Mouse (Mus musculus) neural tube, embryonic 11.5 days (tissue): ENCODE measurements around the gene Gzmc. TPM values are rescaled to one million over a fixed set of nuclear protein-coding genes. Genes with fewer than 3 reads are reported as not detected.
"Not testable (repeated sequence)": the region's sequence is repeated elsewhere in the genome, so short reads cannot be mapped to it uniquely, and the experiment has no call there.

Experiments used
- ATAC-seq: fragments of 200-750 bp; cut with Nextera tagmentation; 2 replicates; pipeline ENCODE4 v1.8.0; 2017; ENCODE audit warnings: moderate number of reproducible peaks, mild to moderate bottlenecking, moderate TSS enrichment, moderate library complexity; ENCODE audit not compliant: insufficient read depth, low FRiP score, low TSS enrichment
- DNase-seq: peaks from one replicate; pipeline ENCODE4 v3.0.0-alpha.2; 2015; ENCODE audit warnings: low spot score
- H3K27ac ChIP-seq: fragments of 300-500 bp; sonication (generic); 2 replicates; pipeline ENCODE4 v1.5.1; 2014; ENCODE audit warnings: low read depth, mild to moderate bottlenecking, low read length
- H3K27me3 ChIP-seq: fragments of 300-500 bp; sonication (generic); 2 replicates; pipeline ENCODE4 v1.6.1; 2014; ENCODE audit warnings: mild to moderate bottlenecking, low read length, mixed read lengths; ENCODE audit not compliant: control insufficient read depth, insufficient read depth
- H3K36me3 ChIP-seq: fragments of 300-500 bp; sonication (generic); 2 replicates; pipeline ENCODE4 v1.6.1; 2014; ENCODE audit warnings: mild to moderate bottlenecking, low read length, moderate library complexity, mixed read lengths; ENCODE audit not compliant: control insufficient read depth, insufficient read depth
- H3K4me1 ChIP-seq: fragments of 300-500 bp; sonication (generic); 2 replicates; pipeline ENCODE4 v1.6.1; 2014; ENCODE audit warnings: low read length, mixed read lengths; ENCODE audit not compliant: control insufficient read depth, insufficient read depth
- H3K4me2 ChIP-seq: fragments of 300-500 bp; sonication (generic); 2 replicates; pipeline ENCODE4 v1.6.1; 2014; ENCODE audit warnings: low read depth, mild to moderate bottlenecking, moderate library complexity
- H3K4me3 ChIP-seq: fragments of 300-500 bp; sonication (generic); 2 replicates; pipeline ENCODE4 v1.5.1; 2014; ENCODE audit warnings: low read depth, low read length
- H3K9ac ChIP-seq: fragments of 300-500 bp; sonication (generic); 2 replicates; pipeline ENCODE4 v1.6.1; 2014; ENCODE audit warnings: mild to moderate bottlenecking, low read length
- H3K9me3 ChIP-seq: fragments of 300-500 bp; sonication (generic); 2 replicates; pipeline ENCODE4 v1.6.1; 2016; ENCODE audit warnings: low read length; ENCODE audit not compliant: control insufficient read depth
- WGBS: fragments of 180-500 bp; shearing (Covaris S2); extraction: QIAGEN DNeasy Blood & Tissue Kit; methylation state at CpG from one replicate; pipeline ENCODE4 v1.1.7; 2014; 5-methylcytosine and 5-hydroxymethylcytosine counted together
- polyA plus RNA-seq: library from polyadenylated mRNA; unstranded; fragments of >200 nt; fragmentation: Nextera tagmentation; extraction: Ambion mirVana; gene quantifications from 2 replicates; pipeline ENCODE4 v1.2.1, GENCODE M21; 2014

Gene Gzmc
- polyA plus RNA-seq, 1 experiment from 2014 or later, result 0.36 TPM

DNA sequence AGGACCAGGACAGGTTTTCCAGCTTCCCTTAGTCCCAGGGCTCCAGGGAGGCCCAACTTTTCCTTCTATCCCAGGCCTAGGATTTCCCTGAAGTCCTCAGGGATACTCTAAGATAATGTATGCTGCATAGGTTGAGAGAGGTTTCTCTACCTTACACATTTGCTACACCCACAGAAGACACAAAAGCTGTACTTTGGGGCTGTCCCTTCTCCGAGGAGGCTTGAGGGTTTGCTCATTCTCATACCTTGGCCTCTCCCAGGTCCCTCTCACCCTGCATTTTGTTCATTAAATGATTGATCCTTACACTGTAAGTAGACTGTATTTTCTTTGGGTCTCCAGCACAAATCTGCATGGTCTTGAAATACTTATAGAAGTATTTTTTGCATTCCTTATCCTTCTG is 28.8 kb downstream of the Gzmc start:
- ATAC-seq (no peak), DNase-seq (no peak)
- Histone ChIP-seq H3K4me3 (no peak overlapping the region), H3K36me3 (no peaks in the 10 kb centered on the region), H3K4me1 (no peaks in the 10 kb centered on the region), H3K9ac (no peak overlapping the region), H3K27ac (no peak overlapping the region), H3K9me3 (no peaks in the 10 kb centered on the region), H3K4me2 (no peak overlapping the region), H3K27me3 (no peaks in the 10 kb centered on the region)
- WGBS, result 89% methylated on average over 1 of the region's 1 CpGs

DNA sequence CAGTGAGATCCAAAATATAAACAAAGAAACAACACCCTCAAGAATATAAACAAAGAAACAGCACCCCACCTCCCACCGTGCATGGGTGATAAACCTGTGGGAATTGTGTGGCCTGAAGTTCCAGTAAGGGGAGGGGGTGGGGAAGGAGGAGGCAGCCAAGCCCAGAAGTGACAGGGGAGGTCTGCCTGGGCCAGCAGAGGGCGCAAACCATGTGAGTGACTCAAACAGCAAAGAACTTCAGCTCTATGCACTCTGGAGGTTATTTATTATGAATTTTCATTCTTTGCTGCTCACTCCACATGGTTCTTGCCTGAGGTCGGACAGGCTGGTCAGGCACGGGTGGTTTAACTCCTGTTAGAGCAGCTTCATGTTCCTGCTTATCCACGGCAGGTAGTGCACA is 29.4 kb downstream of the Gzmc start:
- not testable (repeated sequence) for H3K9me3 ChIP-seq, H3K4me1 ChIP-seq, H3K4me2 ChIP-seq, H3K36me3 ChIP-seq, ATAC-seq, H3K27me3 ChIP-seq, H3K9ac ChIP-seq, H3K27ac ChIP-seq, H3K4me3 ChIP-seq
- WGBS, result 27% methylated on average over 5 of the region's 5 CpGs
- peak; percentile 59 for DNase-seq

DNA sequence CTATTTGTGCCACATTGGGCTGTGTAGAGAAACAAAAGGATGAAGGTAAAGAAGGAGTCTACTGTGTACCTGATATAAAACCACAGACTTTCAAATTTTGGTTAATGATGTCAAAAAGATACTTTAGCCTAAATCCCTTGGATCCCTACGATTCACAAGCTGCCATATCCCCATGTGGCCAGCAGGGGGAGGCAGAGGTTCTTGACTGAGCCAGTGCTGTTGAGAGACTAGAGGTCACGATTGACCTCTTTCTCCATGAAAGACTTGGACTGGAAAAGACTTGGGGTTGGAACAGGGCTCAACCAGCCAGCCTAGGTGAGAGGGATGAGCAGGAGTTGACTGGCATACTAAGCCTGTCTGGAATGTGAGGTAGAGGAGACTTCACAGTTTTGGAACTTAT is 30.5 kb downstream of the Gzmc start:
- no peak overlapping the region for H3K4me2 ChIP-seq
- H3K27me3 ChIP-seq, result no peaks in the 10 kb centered on the region
- WGBS, result 12% methylated on average over 2 of the region's 2 CpGs
- H3K36me3 ChIP-seq, result no peaks in the 10 kb centered on the region
- no peak overlapping the region for H3K27ac ChIP-seq
- ATAC-seq (no peak), DNase-seq (peak; percentile 67)
- H3K9me3 ChIP-seq, result no peaks in the 10 kb centered on the region
- no peak overlapping the region for H3K9ac ChIP-seq
- no peak overlapping the region for H3K4me3 ChIP-seq
- no peaks in the 10 kb centered on the region for H3K4me1 ChIP-seq

DNA sequence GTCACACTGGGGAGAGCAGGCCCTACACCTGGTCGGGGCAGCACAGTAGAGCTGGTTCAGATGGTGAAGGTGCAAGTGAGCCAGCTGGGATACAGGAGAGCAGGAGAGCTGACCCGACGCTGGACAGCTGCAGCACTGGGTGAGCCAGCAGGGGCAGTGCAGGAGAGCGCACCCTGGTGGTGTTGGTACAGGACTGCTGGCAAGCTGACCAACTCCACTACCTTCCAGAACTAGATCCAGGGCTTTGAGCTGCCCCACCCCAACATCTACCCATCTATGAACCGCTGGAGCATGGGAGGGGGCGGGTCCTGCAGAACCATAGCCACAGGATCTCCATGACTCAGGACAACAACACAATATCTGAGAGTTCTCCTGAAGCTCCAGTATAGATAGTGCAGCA is 47.5 kb downstream of the Gzmc start:
- H3K27me3 ChIP-seq, result no peaks in the 10 kb centered on the region
- ATAC-seq (no peak), DNase-seq (no peak)
- WGBS, result 54% methylated on average over 6 of the region's 6 CpGs
- no peak overlapping the region for H3K9ac ChIP-seq
- no peaks in the 10 kb centered on the region for H3K9me3 ChIP-seq
- H3K4me1 ChIP-seq, result no peaks in the 10 kb centered on the region
- H3K27ac ChIP-seq, result no peak overlapping the region
- H3K4me3 ChIP-seq, result no peak overlapping the region
- no peak overlapping the region for H3K4me2 ChIP-seq
- H3K36me3 ChIP-seq, result no peaks in the 10 kb centered on the region

DNA sequence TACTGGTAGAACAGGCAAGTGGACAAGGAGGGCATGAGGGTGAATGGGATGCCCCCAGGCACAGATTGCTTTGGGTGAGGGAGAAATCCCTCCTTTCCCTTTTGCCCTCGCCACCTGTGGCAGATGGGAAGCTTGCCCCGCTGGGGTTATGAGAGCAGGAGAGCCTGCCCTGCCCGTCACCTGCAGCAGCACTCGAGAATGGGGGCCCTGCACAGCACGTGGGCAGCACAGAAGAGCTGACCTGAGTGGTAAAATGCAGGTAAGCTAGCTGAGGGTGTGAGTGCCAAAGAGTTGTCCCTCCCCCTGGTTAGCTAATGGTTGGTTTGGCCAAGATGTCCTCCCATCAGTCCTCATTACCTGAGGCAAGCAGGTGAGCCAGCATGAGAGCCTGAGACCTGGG is 47.9 kb downstream of the Gzmc start:
- no peak for ATAC-seq
- Histone ChIP-seq H3K4me3 (no peak overlapping the region), H3K27me3 (no peaks in the 10 kb centered on the region), H3K4me2 (no peak overlapping the region), H3K9ac (no peak overlapping the region), H3K36me3 (no peaks in the 10 kb centered on the region), H3K4me1 (no peaks in the 10 kb centered on the region), H3K9me3 (no peaks in the 10 kb centered on the region), H3K27ac (no peak overlapping the region)
- DNase-seq, result no peak
- 83% methylated on average over 5 of the region's 5 CpGs for WGBS

Other genes with a start within 250 kb of the Gzmc start
- not detected in 2 replicates for gene Mcpt1, start 216.7 kb downstream of the Gzmc start, polyA plus RNA-seq
- gene Mcpt9, start 204.2 kb downstream of the Gzmc start, polyA plus RNA-seq, result not detected in 2 replicates
- gene Mcpt2, start 192.6 kb downstream of the Gzmc start, polyA plus RNA-seq, result not detected in 2 replicates
- gene Mcpt4, start 172.3 kb downstream of the Gzmc start, polyA plus RNA-seq, result not detected in 2 replicates
- gene Mcpt8, start 149.4 kb downstream of the Gzmc start, polyA plus RNA-seq, result not detected in 2 replicates
- not detected in 2 replicates for gene Ctsg, start 132.1 kb downstream of the Gzmc start, polyA plus RNA-seq
- gene Gzme, start 114.0 kb downstream of the Gzmc start, polyA plus RNA-seq, result not detected in 2 replicates
- gene Gzmd, start 102.0 kb downstream of the Gzmc start, polyA plus RNA-seq, result not detected in 2 replicates
- gene Gzmg, start 75.1 kb downstream of the Gzmc start, polyA plus RNA-seq, result not detected in 2 replicates
- not detected in 2 replicates for gene Gzmn, start 60.1 kb downstream of the Gzmc start, polyA plus RNA-seq
- gene Gzmf, start 23.2 kb downstream of the Gzmc start, polyA plus RNA-seq, result not detected in 2 replicates
- gene Gzmb, start 27.6 kb upstream of the Gzmc start, polyA plus RNA-seq, result not detected in 2 replicates
- gene Atp12a, start 130.4 kb upstream of the Gzmc start, polyA plus RNA-seq, result not detected in 2 replicates
- 1.3 and 1.5 TPM in 2 replicates for gene Rnf17, start 167.9 kb upstream of the Gzmc start, polyA plus RNA-seq